Mouse (Mus musculus) cerebellum, postnatal 10 days (tissue): ENCODE measurements around the gene Ddb2.
A peak's percentile ranks its signal among the peaks of the same experiment; 100 is the strongest.

Experiments
- DNase-seq, 2 experiments: peaks; one replicate each; pipeline ENCODE4 v3.0.0; 2021; ENCODE audit warnings: mixed read lengths in 2 of 2

Ddb2 gene

DNA sequence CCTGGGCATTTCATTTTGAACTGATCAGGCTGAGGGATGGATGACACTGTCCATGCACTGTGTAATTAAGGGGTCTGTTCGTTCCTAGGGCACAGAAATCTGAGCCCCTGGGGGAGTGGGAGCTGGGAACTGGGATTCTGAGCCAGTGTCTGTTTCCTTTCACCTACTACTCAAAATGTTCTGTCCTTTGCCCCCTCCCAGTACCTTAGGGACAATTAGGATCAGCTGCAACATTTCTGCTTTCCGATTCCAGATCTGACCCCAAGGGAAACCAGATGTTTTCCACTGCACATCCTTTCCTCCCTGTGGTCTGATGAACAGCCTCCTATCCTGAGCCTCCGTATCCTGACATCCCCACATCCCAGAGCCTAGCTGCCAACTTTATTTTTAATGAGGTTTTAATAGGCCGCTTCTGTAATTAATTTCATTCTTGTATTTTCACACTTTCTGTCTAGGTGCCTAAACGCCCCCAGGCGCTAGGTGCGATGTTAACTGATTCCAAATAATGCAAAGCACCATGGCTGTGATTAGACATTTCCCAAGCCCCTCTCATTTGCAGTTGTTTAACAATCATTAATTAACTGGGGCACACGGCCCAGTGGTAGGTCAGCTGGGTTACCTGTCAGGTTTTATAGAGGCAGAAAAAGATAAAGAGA lies 18.1 kb upstream of the Ddb2 start:
- no peak for DNase-seq

DNA sequence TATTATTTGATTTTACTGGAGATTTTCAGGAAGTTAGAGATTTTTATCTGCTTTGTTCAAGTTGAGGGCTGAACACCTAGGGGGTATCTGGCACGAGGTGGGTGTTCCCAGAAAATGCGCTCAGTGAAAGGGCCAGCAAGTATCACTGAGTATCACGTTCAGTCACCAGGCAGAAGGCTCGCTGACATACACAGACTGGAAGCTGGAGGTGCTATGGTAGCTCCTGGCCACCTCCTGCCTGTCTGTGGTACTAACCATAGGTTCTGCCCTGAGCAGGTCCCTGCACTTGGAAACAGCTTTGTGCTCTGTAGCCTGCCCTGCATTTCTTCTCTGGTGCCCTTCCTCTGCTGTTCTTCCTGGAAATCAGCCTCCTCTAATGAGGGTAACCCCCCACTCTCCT lies 15.7 kb upstream of the Ddb2 start:
- no peak for DNase-seq

DNA sequence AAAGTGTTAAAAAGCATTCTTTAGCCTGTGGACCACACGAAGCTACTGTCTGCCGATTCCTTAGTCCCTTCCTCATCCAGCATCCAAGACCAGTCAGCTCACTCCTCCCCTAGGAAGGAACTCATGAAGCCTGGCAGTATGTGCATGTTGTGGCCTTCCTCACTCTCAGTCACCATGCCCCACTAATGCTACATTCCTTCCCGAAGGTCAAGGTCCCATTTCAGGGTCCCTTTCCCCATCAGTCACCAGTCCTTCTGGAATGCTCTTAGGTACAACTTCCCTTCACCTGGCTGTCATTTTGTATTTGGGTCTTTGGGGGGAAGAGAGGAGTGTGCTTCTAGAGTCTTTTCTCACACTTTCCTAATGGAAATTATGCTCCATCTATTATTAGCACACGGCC lies 15.2 kb upstream of the Ddb2 start:
- no peak for DNase-seq

DNA sequence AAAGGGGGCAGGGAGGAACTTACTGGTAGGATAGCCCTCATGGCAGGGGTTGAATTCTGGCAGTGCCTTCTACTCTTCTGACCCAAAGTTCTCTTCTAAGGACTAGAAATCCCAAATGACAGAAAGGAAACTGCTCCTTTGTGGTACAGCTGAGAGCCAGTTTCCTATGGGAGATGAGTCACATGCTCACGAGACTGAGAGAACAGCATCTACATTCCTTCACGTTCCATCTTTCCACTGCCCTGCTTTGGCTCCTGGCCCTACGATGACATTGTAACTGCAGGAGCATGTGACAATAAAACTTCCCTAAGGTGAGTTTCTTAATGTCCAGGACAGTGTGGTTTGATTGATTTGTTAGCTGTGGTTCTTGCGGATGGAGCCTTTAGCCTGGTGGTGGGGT lies 11.6 kb upstream of the Ddb2 start:
- no peak for DNase-seq

DNA sequence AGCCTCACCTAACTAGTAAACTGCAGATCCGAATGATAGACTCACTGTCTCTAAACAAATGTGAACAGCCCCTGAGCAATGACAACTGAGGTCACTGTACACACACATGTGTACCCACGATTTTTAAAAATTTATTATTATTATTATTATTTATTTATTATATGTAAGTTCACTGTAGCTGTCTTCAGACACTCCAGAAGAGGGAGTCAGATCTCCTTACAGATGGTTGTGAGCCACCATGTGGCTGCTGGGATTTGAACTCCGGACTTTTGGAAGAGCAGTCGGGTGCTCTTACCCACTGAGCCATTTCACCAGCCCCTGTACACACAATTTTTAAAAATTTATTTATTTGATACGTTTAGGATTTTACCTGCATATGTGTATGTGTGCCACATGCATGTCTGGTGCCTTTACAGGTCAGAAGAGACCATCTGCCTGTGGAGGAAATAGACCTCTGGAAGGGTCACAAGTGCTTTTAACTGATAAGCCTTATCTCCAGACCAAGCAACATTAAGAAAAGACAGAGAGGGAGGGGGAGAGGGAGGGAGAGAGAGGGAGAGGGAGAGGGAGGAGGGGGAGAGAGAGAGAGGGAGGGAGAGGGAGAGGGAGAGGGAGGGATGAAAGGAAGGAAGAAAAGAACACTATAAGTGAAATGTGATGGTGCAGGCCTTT lies 7.9 kb upstream of the Ddb2 start:
- DNase-seq = no peak

DNA sequence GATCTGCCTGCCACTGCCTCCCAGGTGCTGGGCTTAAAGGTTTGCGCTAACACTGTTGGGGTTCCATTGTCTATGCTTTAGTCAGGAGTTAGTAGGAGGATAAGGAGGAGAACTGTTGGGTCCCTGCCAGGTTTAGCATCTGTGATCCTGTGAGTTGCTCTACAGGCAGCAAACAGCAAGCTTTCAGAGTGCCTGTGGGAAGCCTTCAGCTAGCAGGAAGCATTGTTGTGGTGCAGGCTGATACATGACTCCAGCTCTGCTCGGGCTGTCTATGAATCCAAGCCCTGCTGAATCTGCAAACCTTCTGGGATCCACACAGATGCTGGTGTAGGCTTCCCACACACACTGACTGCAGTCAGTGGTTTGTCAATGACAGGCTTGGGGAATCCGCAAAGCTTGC lies 6.6 kb upstream of the Ddb2 start:
- peak; percentile 31 to 36 for DNase-seq

DNA sequence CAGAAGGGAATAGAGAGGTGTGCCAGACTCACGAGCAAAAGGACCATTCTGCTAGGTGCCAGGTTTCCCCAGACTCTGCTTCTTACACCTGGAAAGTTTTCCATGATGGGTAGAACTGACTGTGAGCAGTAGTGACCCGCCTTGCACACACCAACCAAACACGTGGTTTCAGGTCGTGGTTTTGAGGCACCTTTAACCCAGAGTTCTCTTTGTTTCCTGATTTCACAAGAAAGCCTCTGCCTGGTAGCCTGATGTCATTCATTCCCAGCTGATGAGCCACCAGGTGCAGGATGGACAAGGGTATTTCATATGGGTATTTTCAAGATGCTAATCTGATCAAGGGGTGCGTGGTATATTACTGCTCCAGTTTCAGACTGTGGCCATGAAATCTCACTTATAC lies 5.8 kb upstream of the Ddb2 start:
- DNase-seq = no peak

DNA sequence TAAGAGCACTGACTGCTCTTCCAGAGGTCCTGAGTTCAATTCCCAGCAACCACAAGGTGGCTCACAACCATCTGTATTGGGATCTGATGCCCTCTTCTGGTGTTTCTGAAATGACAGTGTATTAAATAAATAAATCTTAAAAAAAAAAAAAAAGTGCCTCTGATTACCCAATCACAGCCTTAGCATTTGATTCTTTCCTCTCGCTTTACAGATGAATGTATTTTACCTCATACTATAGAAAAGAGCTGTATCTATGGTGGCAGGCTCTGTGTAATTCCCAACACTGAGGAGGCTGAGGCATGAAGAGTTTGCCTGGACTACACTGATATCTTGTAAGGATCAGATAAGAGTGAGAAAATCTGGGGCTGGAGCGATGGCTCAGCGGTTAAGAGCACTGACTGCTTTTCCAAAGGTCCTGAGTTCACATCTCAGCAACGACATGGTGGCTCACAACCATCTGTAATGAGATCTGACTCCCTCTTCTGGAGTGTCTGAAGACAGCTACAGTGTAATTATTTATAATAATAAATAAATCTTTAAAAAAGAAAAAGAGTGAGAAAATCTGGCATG lies 814 bp upstream of the Ddb2 start:
- peak in 1 of 2 experiments; percentile 21 for DNase-seq

DNA sequence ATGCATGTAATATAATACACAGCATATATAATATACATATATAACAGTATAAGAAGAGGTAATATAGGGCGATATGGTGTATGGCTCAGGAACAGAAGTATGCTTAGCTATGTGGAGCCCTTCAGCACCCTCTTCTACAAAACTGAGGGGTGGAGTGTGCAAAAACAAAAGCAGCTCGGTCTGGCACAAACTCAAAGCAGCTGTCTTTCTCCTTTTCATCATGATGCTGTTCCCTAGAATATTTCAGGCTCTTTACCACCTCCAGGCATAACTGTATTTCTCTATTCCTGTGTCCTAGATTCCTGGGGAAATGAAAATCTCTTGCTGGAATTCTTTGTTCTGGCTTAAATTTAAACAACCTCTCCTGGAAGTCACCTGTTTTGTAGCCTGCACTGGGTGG lies 7.0 kb downstream of the Ddb2 start:
- no peak for DNase-seq

DNA sequence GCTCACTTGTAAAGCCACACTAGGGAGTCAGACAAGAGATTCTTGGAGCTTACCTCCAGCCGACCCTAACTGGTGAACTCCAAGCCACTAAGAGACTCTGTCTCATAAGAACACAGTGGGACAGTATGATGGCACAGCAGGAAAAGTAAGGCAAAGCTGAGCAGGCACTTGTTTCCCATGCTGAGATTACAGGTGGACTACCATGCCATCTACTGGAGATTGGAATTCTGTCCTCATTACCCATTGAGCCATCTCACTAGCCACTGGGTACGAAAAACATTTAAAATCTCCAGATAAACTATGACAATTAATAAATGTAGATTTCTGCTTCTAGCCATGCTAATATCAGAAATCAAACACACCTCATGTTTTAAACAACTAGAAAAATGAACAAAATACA lies 13.2 kb downstream of the Ddb2 start:
- DNase-seq = peak; percentile 29 to 32

DNA sequence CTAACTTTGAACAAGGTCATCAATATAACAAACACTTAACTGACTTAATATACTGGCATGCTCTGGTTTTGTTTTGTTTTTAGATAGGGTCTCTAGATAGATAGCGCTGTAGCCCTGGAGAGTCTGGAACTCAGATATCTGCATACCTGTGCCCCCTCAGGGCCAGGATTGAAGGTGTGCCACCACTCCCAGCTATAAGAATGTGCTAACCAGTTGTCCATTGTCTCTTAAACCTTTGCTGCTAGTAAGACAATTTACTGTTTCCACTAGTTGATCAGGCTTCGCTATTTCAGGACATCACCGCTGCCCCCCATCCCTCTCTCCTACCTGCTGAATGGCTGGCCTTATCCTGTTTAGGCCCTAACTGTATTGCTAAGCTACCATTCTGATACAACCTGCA lies 16.3 kb downstream of the Ddb2 start:
- DNase-seq = no peak

DNA sequence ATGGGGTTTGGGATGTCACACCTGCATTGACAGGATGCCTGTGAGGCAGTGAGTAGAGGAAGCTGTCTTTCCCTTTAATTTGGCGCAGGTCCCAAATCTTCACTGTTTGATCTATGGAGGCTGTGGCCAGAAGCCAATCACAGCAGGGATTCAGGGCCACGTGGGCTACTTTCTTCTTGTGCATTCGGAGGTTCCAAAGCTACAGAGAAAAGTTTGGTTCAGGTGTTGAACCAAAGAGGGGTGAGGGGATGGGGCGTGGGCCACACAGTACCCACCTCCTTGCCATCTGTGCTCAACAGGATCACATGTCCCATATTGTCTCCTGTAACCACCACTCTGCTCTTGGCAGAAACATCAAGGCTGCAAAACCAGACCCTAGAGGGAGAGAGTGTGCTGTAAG lies 19.8 kb downstream of the Ddb2 start:
- DNase-seq = peak; percentile 74 to 81

DNA sequence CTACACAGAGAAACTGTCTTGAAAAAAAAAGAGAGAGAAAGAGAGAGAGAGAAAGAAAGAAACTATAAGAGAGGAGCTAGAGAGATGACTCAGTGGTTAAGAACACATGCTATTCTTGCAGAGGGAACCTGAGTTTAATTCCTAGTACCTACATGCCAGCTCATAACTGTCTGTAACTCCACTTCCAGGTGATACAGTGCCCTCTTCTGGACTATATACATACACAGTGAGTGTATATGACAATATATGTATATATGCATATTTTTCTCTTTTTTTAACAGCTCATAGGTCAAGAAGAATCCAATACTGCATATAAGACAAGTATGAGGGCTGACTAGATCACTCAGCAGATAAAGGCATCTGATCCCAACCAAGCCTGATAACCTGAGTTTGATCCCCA lies 23.5 kb downstream of the Ddb2 start:
- DNase-seq = no peak

DNA sequence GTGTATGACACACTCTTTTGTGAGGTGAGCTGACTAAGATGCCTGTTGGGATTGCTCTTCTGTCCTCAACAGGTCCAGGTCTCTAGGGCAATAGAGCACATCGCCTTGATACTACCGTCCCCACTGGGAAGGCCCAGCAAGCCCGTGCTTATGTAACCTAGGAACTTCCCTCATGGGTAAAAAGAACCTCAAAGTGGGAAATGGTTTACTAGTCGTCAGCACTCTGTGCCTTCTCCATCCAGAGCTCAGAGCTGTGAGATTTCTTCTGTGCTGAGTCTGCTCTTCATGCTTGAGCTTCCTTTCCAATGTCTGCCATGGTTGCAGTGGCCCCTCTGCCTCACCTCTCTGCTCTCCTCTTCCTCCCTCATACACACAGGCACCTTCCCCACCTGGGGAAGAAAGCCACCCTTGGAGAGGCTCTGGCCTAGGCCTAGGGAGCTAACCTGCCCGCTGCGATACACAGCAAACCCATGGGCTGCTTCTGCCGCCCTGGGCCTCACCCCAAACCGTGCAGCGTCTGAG lies 30.5 kb downstream of the Ddb2 start:
- no peak for DNase-seq

DNA sequence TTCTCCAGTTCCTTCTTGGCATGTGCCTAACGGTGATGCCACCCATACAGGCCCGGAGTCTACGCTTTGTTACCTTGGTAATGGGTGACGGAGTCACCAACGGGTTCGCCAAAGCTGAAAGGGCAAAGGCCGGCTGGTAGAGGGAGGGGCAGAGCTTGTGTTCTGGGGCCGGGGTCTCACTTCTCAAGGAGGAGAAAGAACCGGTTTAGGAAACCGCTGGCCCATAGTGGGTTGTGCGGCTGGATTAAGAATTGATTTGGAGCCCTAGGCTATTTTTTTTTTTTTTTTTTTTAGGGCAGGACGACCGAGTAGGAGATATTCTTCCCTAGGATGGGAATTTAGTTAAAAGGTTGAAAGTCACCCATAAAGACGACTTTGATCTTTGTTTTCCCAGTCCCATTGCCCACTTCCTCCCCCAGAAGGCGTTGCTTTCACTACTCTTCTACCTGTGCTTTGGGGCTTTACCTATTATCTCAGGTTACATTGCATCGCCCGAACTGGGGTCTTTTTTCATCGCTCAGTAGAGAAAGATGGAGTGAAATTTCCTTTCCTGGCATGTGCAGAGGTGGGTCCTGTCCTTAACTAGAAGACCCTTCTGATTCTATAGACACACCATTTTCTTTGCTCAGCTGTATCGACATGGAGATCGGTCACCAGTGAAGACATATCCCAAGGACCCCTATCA lies 33.7 kb downstream of the Ddb2 start:
- DNase-seq = peak in 1 of 2 experiments; percentile 10

DNA sequence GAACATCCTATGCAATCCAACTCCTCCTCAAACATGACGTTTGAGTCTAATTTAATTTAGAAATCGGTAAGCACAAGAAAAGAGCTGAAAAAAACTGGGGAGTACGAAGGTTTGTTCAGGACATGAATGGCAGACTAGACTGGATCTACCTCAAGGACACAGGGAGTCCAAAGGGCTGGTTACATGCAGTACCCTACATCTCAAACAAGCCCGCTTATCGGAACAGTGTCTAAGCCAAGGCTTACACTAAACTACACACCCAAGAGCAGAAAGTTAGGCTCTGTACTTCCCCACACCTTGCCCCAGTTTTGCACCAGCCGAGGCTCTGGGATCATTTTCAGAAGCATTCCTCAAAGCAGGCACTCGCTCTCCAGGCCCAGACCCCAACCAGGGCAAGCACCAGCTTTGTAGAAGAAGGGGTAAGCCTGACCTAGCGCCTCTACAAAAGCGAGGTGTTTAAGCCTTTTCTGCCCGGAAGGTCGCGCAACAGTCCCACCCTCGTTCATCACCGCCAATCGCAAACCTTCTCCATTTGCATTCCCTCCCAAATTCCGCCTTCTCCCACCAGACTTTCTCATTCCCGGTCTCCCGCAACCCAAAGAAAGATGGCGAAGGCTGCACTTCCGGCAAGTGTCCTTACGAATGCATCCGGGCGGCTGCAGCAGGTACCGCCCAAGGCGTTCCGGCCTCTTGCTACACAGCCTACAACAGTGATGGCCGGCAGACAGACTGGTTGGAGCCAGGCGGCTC lies 34.4 kb downstream of the Ddb2 start, which contains the start of the genes Nr1h3 and Acp2:
Gene Nr1h3, minus strand, starts transcription at position 613 of the 750 bp plus-strand sequence.
Gene Acp2, plus strand, starts transcription at position 664 of the 750 bp plus-strand sequence.
- DNase-seq = peak; percentile 94 to 96

DNA sequence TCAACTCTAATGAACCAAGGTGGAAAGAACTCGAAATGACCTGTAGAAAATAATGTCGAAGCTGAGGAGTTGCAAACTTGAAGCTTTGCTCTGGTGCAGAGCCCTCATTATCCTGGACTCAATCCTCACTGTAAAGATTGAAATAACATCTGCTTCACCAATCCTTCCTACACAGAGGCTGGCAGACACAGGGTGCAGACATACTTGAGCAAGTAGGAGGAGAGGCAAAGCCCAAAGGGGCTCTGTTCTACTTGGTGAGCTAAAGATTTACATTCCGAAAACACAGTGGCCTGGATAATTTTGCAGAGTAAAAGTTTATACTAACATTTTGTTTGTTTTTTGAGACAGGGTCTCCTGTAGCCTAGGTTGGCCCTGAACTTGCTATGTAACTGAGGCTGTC lies 37.9 kb downstream of the Ddb2 start:
- DNase-seq = no peak

DNA sequence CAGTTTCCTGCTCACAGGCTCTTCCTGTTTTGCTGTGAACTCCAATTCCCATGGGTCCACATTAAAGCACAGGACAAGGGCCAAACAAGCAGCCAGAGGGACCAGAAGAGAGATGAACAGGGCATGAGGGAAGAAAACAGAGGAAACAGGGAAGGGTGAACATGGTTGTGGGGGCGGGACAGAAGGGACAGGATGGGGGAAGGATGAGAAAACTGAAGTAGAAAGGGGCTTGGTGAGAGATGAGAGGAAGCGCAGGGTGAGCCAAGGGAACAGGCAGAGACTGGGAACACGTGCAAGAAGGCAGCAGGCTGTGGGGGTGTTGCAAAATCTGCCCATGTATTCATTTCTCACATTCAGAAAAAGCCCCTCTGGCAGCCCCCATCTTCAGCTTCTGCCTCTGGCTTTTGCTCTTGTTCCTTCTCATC lies 40.2 kb downstream of the Ddb2 start:
- no peak for DNase-seq

DNA sequence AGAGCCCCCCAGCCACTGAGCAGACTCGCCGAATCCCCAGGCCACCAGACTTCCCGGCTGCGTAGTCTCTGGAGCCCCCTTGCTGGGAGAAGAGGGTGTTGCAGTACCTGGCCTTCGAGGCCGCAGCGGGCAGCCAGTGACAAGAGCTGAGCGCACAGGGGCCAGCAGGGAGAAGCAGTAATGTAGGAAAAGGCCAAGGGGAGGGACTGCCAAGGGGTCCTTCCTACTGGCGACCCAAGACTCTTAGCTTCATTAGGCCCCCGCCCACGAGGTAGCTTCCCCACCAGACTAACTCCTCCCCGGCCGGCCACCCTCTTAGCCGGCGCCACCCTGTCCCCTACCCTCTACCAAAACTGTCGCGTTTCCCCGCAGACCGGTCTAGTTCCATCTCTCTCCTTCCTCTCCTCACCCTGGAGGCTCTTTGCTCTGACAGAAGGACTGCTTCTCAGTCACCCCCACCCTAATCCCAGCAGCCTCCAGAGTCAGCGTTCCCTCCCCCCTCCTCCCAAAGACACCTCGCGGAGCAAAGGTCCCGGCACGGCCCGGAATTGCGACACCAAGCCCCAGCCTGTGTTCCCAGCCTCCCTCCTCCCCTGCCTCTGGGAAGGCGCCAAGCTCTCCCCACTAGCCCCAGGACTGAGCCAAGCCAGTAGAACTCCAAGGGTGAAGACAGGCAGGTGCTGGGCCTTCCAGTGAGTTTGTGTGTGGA lies 42.0 kb downstream of the Ddb2 start:
- DNase-seq = peak; percentile 66 to 69

DNA sequence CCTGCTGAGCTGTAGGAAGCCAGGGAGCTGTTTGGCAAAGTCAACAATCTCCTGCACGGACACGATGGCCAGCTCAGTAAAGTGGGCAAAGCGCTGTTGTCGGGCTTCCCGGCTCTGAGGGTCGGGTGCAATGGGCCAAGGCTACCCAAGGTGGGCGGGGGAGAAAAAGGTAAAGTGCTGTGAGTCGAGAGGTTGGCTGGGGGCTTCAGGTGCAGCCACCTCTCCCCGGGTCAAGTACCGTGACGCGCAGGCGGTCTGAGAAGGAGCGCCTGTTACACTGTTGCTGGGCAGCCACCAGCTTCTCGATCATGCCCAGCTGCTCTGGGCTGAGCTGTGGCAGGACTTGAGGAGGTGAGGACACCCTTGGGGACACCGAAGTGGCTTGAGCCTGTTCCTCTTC lies 46.3 kb downstream of the Ddb2 start:
- no peak for DNase-seq

DNA sequence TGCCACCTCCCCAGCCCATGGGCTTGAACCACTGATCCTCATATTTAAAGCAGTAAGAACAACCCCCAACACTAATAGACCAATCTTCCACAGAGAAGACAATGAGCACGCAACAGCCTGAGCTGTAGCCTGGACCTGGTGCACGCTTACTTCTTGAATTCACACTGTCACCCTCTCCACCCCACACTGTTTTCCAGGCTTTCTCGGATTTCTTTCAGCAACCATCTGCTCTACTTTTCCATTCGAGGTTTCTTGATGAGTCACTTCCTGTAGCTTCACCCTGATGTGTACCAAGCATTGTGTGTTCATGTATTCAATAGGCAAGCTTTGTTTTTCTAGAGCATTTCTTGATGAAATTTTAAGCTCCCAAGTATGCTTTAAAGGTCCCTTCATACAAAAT lies 49.4 kb downstream of the Ddb2 start:
- DNase-seq = no peak

DNA sequence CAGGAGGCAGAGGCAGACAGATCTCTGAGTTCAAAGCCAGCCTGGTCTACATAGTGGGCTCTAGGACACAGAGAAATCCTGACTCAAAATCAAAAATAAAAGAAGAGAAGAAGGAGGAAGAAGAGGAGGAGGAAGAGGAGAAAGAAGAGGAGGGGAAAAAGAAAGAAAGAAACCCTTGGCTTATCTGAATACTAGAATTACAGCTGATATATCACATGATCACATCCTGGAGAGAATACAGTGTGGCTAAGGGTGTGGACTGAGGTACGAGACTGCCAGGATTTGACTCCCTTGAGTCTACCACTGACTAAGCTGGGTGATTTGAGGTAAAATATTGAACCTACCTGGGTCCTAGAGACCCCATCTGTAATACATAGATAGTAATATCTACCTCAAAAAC lies 50.6 kb downstream of the Ddb2 start:
- no peak for DNase-seq
